Mouse (Mus musculus) lung, postnatal 0 days (tissue): ENCODE results near the gene Gm9970.

Source experiments
- CTCF ChIP-seq: IDR thresholded peaks from 2 replicates; pipeline ENCODE4 v1.5.1; 2016; ENCODE audit warnings: antibody characterized with exemption, mild to moderate bottlenecking
- EP300 ChIP-seq: IDR thresholded peaks from 2 replicates; pipeline ENCODE4 v1.6.1; 2016; ENCODE audit warnings: antibody characterized with exemption, mild to moderate bottlenecking, control low read depth

DNA sequence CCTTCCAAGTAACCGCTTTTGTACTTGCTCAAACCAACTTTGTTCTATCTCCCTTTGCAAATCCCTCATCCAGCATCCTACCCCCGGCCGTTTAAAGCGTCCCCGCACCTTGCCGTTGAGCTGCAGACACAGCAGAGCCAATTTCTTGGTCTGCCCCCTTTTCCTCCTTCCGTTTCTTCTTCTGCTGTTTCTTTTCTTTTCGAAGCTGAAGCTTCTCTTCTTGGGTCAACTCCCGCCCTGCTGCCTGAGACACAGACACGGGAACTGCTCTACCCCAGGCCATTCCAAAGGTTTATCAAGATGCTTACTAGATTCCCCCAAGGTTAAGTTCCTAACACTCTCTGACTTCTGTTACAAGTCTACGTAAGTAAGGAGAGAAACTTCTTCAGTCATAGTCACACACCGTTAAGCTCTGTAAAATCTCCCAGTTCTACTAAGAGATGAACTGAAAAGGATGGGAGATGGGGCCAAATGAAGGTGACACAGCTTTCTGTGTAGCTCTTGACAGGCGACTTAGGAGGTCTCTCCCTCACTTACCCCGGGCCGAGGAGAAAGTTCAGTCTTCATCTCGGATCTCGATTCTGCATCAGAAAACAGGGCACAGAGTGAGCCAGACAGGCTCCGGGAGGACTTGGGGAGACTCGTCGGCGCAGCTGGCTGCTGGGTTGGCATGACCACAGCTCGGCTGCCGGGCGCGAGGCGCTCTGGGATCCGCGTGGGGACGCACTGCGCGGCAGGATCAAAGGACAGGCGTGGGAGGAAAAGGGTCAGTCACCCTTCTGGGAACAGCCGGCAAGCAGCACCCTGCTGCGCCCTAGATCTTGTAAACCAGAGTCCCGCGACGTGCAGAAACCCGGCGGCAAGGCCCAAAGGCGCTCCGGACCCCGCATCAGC, 48.7 kb downstream of the Gm9970 start:
- no peak for TF ChIP-seq CTCF
- no peak for TF ChIP-seq EP300
